ENCODE assay signal across 16 mouse cellular contexts in genomic region chr5:51665241-51665640, GRCm38 (mm10).
"Had no signal": no experiment of that assay in that cellular context is flagged by ENCODE, and none has a peak within 500 bp of the region (broad histone marks: within the 10 kb centered on the region; RNA-seq: fewer than 3 reads in every experiment).

No protein-coding gene starts in this region.

- H3K4me3 ChIP-seq: limb, embryonic 15.5 days; liver, embryonic 12.5 days; lung, embryonic 15.5 days; megakaryocyte, embryonic 14.5 days; midbrain, embryonic 15.5 days; neural tube, embryonic 12.5 days had no signal

- H3K9ac ChIP-seq: limb, embryonic 15.5 days; liver, embryonic 12.5 days; lung, embryonic 15.5 days; midbrain, embryonic 15.5 days; neural tube, embryonic 12.5 days had no signal

- H3K27me3 ChIP-seq: limb, embryonic 15.5 days; liver, embryonic 12.5 days; lung, embryonic 15.5 days; megakaryocyte, embryonic 14.5 days; midbrain, embryonic 15.5 days; neural tube, embryonic 12.5 days had no signal

- DNase-seq: kidney, postnatal 36 days; layer of hippocampus, adult 9-11 months; layer of hippocampus, postnatal 36 days; lung, postnatal 14 days; right cerebral cortex, adult 18-20 months; right cerebral cortex, postnatal 25 days; thymus, postnatal 36 days had no signal

- H3K9me3 ChIP-seq: limb, embryonic 15.5 days; liver, embryonic 12.5 days; lung, embryonic 15.5 days; midbrain, embryonic 15.5 days; neural tube, embryonic 12.5 days had no signal

- H3K4me1 ChIP-seq: limb, embryonic 15.5 days; liver, embryonic 12.5 days; lung, embryonic 15.5 days; megakaryocyte, embryonic 14.5 days; midbrain, embryonic 15.5 days; neural tube, embryonic 12.5 days had no signal

- H3K4me2 ChIP-seq: limb, embryonic 15.5 days; liver, embryonic 12.5 days; lung, embryonic 15.5 days; midbrain, embryonic 11.5 days; midbrain, embryonic 15.5 days; neural tube, embryonic 12.5 days had no signal

- H3K27ac ChIP-seq: kidney, postnatal 0 days; limb, embryonic 15.5 days; liver, embryonic 12.5 days; lung, embryonic 15.5 days; macrophage; midbrain, embryonic 15.5 days; neural tube, embryonic 12.5 days had no signal

- ATAC-seq: liver, embryonic 12.5 days; midbrain, embryonic 15.5 days had no signal

- H3K36me3 ChIP-seq: limb, embryonic 15.5 days; liver, embryonic 12.5 days; lung, embryonic 15.5 days; midbrain, embryonic 15.5 days; neural tube, embryonic 12.5 days had no signal
